22 mouse cellular contexts compared by ENCODE assay signal in genomic region chr16:11406622-11407021, GRCm38 (mm10).
"Had no signal": no experiment of that assay in that cellular context is flagged by ENCODE, and none has a peak within 500 bp of the region (broad histone marks: within the 10 kb centered on the region; RNA-seq: fewer than 3 reads in every experiment).

No protein-coding gene starts in this region.

- H3K9me3 ChIP-seq: lung, embryonic 15.5 days; megakaryocyte, embryonic 14.5 days; midbrain, embryonic 10.5 days; midbrain, embryonic 13.5 days; neural tube, embryonic 13.5 days; stomach, embryonic 15.5 days had no signal

- H3K9ac ChIP-seq: liver, embryonic 14.5 days; lung, embryonic 15.5 days; midbrain, embryonic 13.5 days; neural tube, embryonic 13.5 days; stomach, embryonic 15.5 days had no signal

- H3K4me3 ChIP-seq: left cerebral cortex, adult 2 months; lung, embryonic 15.5 days; megakaryocyte, embryonic 14.5 days; midbrain, embryonic 10.5 days; midbrain, embryonic 13.5 days; myocyte; neural tube, embryonic 13.5 days; stomach, embryonic 15.5 days had no signal

- H3K4me2 ChIP-seq: liver, embryonic 11.5 days; lung, embryonic 15.5 days; midbrain, embryonic 13.5 days; neural tube, embryonic 13.5 days; stomach, embryonic 15.5 days had no signal

- ATAC-seq: intestine, postnatal 0 days; midbrain, embryonic 13.5 days; midbrain, embryonic 16.5 days had no signal

- H3K27me3 ChIP-seq: lung, embryonic 15.5 days; megakaryocyte, embryonic 14.5 days; midbrain, embryonic 13.5 days; neural tube, embryonic 13.5 days; stomach, embryonic 15.5 days had no signal

- DNase-seq: layer of hippocampus, postnatal 36 days; lung, adult 18-20 months; lung, postnatal 10 days; lung, postnatal 36 days; retina, postnatal 1 day; right cerebral cortex, postnatal 25 days; spleen, adult 18-20 months; thymus, adult 2 months; thymus, postnatal 14 days; thymus, postnatal 4 days had no signal

- H3K36me3 ChIP-seq: stomach, embryonic 15.5 days had no signal

- H3K27ac ChIP-seq: left cerebral cortex, adult 2 months; liver, embryonic 14.5 days; lung, embryonic 15.5 days; midbrain, embryonic 10.5 days; midbrain, embryonic 13.5 days; neural tube, embryonic 13.5 days; stomach, embryonic 15.5 days had no signal

- H3K4me1 ChIP-seq: megakaryocyte, embryonic 14.5 days; midbrain, embryonic 10.5 days; midbrain, embryonic 13.5 days; neural tube, embryonic 13.5 days had no signal
